Mouse (Mus musculus) myocyte (in vitro differentiated cells): ENCODE measurements around the gene Gria2.

Source experiments
- CEBPB ChIP-seq: IDR thresholded peaks from 2 replicates; pipeline ENCODE4 v1.6.1; 2011; ENCODE audit warnings: mild to moderate bottlenecking, moderate library complexity; ENCODE audit not compliant: poor library complexity, insufficient read depth, severe bottlenecking
- E2F4 ChIP-seq: IDR thresholded peaks from one replicate; pipeline ENCODE4 v1.6.1; 2011; ENCODE audit warnings: mild to moderate bottlenecking, control low read depth, moderate library complexity; ENCODE audit not compliant: insufficient read depth
- MAX ChIP-seq: IDR thresholded peaks from one replicate; pipeline ENCODE4 v1.6.1; 2011; ENCODE audit warnings: low read depth, mild to moderate bottlenecking, control low read depth
- MYOG ChIP-seq, 3 experiments: IDR thresholded peaks; one replicate each; pipeline ENCODE4 v1.6.1; 2011; ENCODE audit warnings: control low read depth in 2 of 3, low read depth in 2 of 3, mild to moderate bottlenecking in 2 of 3; ENCODE audit not compliant: insufficient read length in 2 of 3, control insufficient read depth in 1 of 3, insufficient read depth in 1 of 3
- POLR2A ChIP-seq: IDR thresholded peaks from one replicate; pipeline ENCODE4 v1.6.1; 2011; ENCODE audit warnings: low read depth, mild to moderate bottlenecking, control low read depth, moderate library complexity; ENCODE audit not compliant: insufficient read length
- POLR2AphosphoS2 ChIP-seq: IDR thresholded peaks from one replicate; pipeline ENCODE4 v1.6.1; 2011; ENCODE audit warnings: low read depth, control low read depth; ENCODE audit not compliant: insufficient read length
- TCF12 ChIP-seq: IDR thresholded peaks from one replicate; pipeline ENCODE4 v1.6.1; 2011; ENCODE audit warnings: mild to moderate bottlenecking, control low read depth; ENCODE audit not compliant: poor library complexity, insufficient read depth, severe bottlenecking
- TCF3 ChIP-seq: IDR thresholded peaks from one replicate; pipeline ENCODE4 v1.6.1; 2011; ENCODE audit warnings: low read depth, control low read depth; ENCODE audit not compliant: insufficient read length
- USF1 ChIP-seq: IDR thresholded peaks from one replicate; pipeline ENCODE4 v1.6.1; 2011; ENCODE audit warnings: low read depth, mild to moderate bottlenecking, control low read depth, moderate library complexity

GRCm38 (mm10) chr3:80797935-80798334 lies 4.7 kb downstream of the Gria2 start:
- TF ChIP-seq POLR2A (no peak), TCF3 (no peak), TCF12 (no peak), USF1 (no peak), MAX (no peak), CEBPB (no peak), POLR2AphosphoS2 (no peak), MYOG (IDR thresholded peaks at IDR 0.05; ENCODE audit: control insufficient read depth in 1 of 3, insufficient read depth in 1 of 3, insufficient read length in 2 of 3, low read depth in 2 of 3) (no peak), E2F4 (no peak)
